Mouse (Mus musculus): Measurements from ENCODE around the gene Supv3l1.

DNA sequence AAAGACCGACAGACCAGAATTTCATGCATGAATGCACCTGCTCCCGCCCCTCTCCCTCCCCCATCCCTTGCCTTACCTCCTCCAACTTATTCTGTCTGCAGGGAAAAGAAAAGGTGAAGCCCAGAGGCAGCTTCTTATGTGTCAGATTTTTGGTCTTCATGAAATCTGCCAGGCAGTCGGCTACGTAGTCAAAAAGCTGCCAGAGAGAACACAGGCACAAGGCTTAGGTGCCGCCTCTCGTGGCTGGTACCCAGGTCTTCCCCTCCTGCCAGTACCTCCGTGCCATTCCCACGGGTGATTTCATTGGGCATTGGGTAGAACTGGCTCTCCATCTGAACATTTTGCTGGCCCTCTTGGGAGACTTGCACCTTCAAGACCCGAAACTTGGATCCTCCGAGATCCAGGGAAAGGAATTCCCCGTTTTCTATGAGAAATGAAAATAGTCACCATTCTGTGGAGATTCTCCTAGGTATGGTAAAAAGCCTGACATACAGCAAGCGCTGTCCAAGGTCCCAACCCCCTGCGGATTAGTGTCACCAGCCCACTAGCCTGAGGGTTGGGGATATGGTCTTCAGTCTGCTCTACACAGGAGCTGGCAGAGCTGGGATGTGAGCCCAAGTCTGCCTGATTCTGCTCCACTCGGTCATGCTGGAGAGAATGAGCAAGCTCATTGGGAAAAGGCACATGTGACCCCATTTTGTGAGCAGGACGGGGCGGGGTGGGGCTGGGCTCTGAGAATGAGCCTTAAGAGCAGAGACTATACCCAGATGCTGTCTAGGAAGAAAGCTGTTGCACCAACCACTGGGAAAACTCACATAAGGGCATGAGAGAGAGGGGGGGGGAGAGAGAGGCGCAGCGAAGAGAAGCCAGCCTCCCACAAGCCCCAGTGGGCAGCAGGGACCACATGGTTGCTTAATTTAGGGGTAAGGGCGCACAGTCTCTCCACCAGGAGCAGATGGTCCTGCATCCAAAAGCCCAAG is 37.8 kb downstream of the Supv3l1 start:
- no peak for TF ChIP-seq EP300 (optimal IDR thresholded peaks at IDR 0.05)
- no peak for TF ChIP-seq CTCF (IDR thresholded peaks at IDR 0.05; ENCODE audit: low read depth)
